ENCODE assay signal across 18 mouse cellular contexts in genomic region chr17:42374881-42375280, GRCm38 (mm10). TPM values are rescaled to one million over a fixed set of nuclear protein-coding genes. Genes with fewer than 3 reads are reported as not detected.
DNase-seq lines count a peak whose midpoint lies in the region; TF ChIP-seq lines count a peak whose summit lies in the region.
"Had no signal": no experiment of that assay in that cellular context is flagged by ENCODE, and none has a peak within 500 bp of the region (broad histone marks: within the 10 kb centered on the region; RNA-seq: fewer than 3 reads in every experiment).

No protein-coding gene starts in this region.

- H3K27ac ChIP-seq in layer of hippocampus, adult 2 months: peak overlapping the region; percentile 63
- H3K27ac ChIP-seq: embryonic facial prominence, embryonic 10.5 days; embryonic facial prominence, embryonic 12.5 days; forebrain, embryonic 13.5 days; forebrain, embryonic 15.5 days had no signal

- no peak overlapping the region for H3K4me3 ChIP-seq in layer of hippocampus, adult 2 months
- H3K4me3 ChIP-seq: embryonic facial prominence, embryonic 10.5 days; embryonic facial prominence, embryonic 12.5 days; forebrain, embryonic 13.5 days; forebrain, embryonic 15.5 days had no signal

- DNase-seq in layer of hippocampus, adult 11-12 months (ENCODE audit: low spot score): peak; percentile 18
- DNase-seq in layer of hippocampus, postnatal 10 days (ENCODE audit: low spot score in 2 of 2): no peak
- peak; percentile 22 to 55 for DNase-seq in layer of hippocampus, adult 2 months (ENCODE audit: low spot score in 2 of 2)
- DNase-seq in layer of hippocampus, postnatal 25 days (ENCODE audit: extremely low spot score in 1 of 2, low spot score in 1 of 2): no peak
- DNase-seq in brain, adult 2 months (ENCODE audit: low read depth, low spot score): peak; percentile 58
- no peak for DNase-seq in lung, adult 18-20 months
- DNase-seq: adrenal gland, adult 2 months; adrenal gland, postnatal 10 days; adrenal gland, postnatal 25 days; cerebellum, adult 11-12 months; cerebellum, adult 9-11 months; cerebellum, postnatal 14 days; forebrain, postnatal 0 days had no signal

- TF ChIP-seq CTCF in layer of hippocampus, adult 2 months (conservative IDR thresholded peaks at IDR 0.05): no peak

RNA-seq across cellular contexts. Expression of gene Ptchd4, which starts 59.1 kb away (rescaled TPM):
- total RNA-seq in layer of hippocampus, postnatal 10 days (2021): 10 to 100 TPM in 1 of 2 experiments, 1 to 10 TPM in 1; 9.6 to 10.1 TPM
- 10 to 100 TPM; 11.9 to 12.1 TPM for total RNA-seq in layer of hippocampus, adult 2 months (2021)
- 10 to 100 TPM in 1 of 2 experiments, 1 to 10 TPM in 1; 7.7 to 11.0 TPM for total RNA-seq in layer of hippocampus, postnatal 25 days (2021)
- total RNA-seq: adrenal gland, postnatal 25 days; MEL had no signal

Comparison
In these comparisons a context has a peak if more than half of its experiments do, and no peak if none do; other contexts are left out.
1. DNase-seq: peak in layer of hippocampus, adult 11-12 months (single experiment), layer of hippocampus, adult 2 months (2 of 2) and brain, adult 2 months (single experiment); none in layer of hippocampus, postnatal 10 days (0 of 2), layer of hippocampus, postnatal 25 days (0 of 2) and lung, adult 18-20 months (0 of 2).